Mouse (Mus musculus) kidney, postnatal 4 days (tissue): ENCODE measurements around the gene Itgb5.

ENCODE experiments used
- DNase-seq, 2 experiments: peaks; one replicate each; pipeline ENCODE4 v3.0.0; 2021; ENCODE audit warnings: mixed read lengths in 2 of 2

The Itgb5 gene

GRCm38 (mm10) chr16:33916473-33917251, 87.2 kb downstream of the Itgb5 start:
- peak; percentile 70 to 78 for DNase-seq

GRCm38 (mm10) chr16:33917390-33917789, 87.9 kb downstream of the Itgb5 start:
- peak; percentile 29 to 42 for DNase-seq

GRCm38 (mm10) chr16:33917926-33918325, 88.5 kb downstream of the Itgb5 start:
- DNase-seq = no peak

- DNase-seq = peak in 1 of 2 experiments; percentile 2
These were observed 92.0 kb downstream of the Itgb5 start for GRCm38 (mm10) chr16:33921514-33921913.

GRCm38 (mm10) chr16:33922111-33923000, 92.9 kb downstream of the Itgb5 start:
- DNase-seq = peak; percentile 57 to 73

GRCm38 (mm10) chr16:33923001-33923316, 93.5 kb downstream of the Itgb5 start:
- DNase-seq = no peak

GRCm38 (mm10) chr16:33923758-33924157, 94.3 kb downstream of the Itgb5 start:
- DNase-seq = no peak

GRCm38 (mm10) chr16:33927263-33927824, 97.9 kb downstream of the Itgb5 start:
- no peak for DNase-seq

GRCm38 (mm10) chr16:33928788-33929462, 99.5 kb downstream of the Itgb5 start:
- peak; percentile 44 to 56 for DNase-seq

GRCm38 (mm10) chr16:33930785-33931184, 101.3 kb downstream of the Itgb5 start:
- DNase-seq = peak; percentile 42 to 67

GRCm38 (mm10) chr16:33931682-33932081, 102.2 kb downstream of the Itgb5 start:
- DNase-seq = no peak

- no peak for DNase-seq
These were observed 102.7 kb downstream of the Itgb5 start for GRCm38 (mm10) chr16:33932126-33932525.

GRCm38 (mm10) chr16:33933411-33933810, 103.9 kb downstream of the Itgb5 start:
- DNase-seq = no peak

GRCm38 (mm10) chr16:33934701-33935406, 105.4 kb downstream of the Itgb5 start:
- DNase-seq = peak; percentile 84 to 88

GRCm38 (mm10) chr16:33935407-33935785, 105.9 kb downstream of the Itgb5 start:
- no peak for DNase-seq

GRCm38 (mm10) chr16:33936885-33937284, 107.4 kb downstream of the Itgb5 start:
- no peak for DNase-seq

- DNase-seq = peak; percentile 52 to 67
These were observed 108.1 kb downstream of the Itgb5 start for GRCm38 (mm10) chr16:33937567-33937966.

- no peak for DNase-seq
These were observed 109.1 kb downstream of the Itgb5 start for GRCm38 (mm10) chr16:33938311-33939132.

- DNase-seq = no peak
These were observed 109.7 kb downstream of the Itgb5 start for GRCm38 (mm10) chr16:33939133-33939531.

- DNase-seq = peak; percentile 59 to 74
These were observed 110.2 kb downstream of the Itgb5 start for GRCm38 (mm10) chr16:33939636-33940035.

- DNase-seq = no peak
These were observed 110.6 kb downstream of the Itgb5 start for GRCm38 (mm10) chr16:33940095-33940494.
